Mouse (Mus musculus) erythroblast, embryonic 14.5 days (primary cell): ENCODE measurements around the gene Anxa4.

Experiments used
- GATA1 ChIP-seq: IDR thresholded peaks from 2 replicates; pipeline ENCODE4 v1.6.1; 2012; ENCODE audit warnings: low read length, inconsistent platforms, mixed read lengths
- TAL1 ChIP-seq: IDR thresholded peaks from 3 replicates; pipeline ENCODE4 v1.6.1; 2012; ENCODE audit warnings: low read length, inconsistent platforms, mixed read lengths

DNA sequence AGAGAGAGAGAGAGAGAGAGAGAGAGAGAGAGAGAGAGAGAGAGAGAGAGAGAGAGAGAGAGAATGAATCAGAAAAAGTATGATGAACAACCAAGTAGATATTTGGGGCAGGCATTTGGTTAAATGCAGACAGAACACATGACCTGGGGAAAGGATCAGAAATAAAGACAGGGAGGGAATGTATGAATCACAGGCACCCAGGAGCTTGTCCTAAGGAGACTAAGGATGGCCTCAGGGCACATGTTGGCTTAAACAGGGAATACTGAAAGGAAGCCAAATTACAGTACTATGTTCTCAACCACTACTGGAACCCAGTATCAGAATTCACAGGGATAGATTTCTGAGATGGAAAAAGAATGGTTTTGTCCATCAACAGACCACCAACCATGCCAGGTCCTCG lies 106.4 kb downstream of the Anxa4 start:
- TF ChIP-seq TAL1 (no peak), GATA1 (no peak)
